Mouse (Mus musculus) urinary bladder, postnatal 4 days (tissue): ENCODE data around the gene Tmcc2.
"Not testable (repeated sequence)": the region's sequence is repeated elsewhere in the genome, so short reads cannot be mapped to it uniquely, and the experiment has no call there.

Source experiments
- DNase-seq, 2 experiments: peaks; one replicate each; pipeline ENCODE4 v3.0.0; 2021 to 2022; ENCODE audit warnings: low spot score in 2 of 2

The Tmcc2 gene

GRCm38 (mm10) chr1:132367692-132368506 lies 23.2 kb downstream of the Tmcc2 start:
- DNase-seq = peak; percentile 71 to 86

DNA sequence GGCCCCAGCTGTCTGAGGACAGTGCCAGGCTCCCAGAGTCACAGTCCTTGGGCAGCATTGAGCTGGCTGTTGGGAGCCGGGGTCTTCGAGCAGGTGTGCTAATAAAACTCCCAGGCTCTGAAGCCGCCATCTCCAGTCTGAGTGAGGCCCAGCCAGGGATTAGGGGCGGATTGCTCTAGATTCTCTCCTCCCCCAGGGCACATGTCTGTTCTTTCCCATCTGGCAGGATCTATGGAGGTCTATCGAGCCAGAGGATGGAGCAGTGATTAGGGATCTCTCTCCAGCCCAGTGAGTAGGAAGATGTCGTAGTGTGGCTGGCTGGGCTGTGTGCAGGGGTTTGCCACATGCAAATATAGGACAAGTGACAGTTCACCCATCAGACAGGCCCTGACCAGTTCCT lies 24.1 kb downstream of the Tmcc2 start:
- DNase-seq = no peak

GRCm38 (mm10) chr1:132366235-132366634 lies 24.8 kb downstream of the Tmcc2 start:
- no peak for DNase-seq

DNA sequence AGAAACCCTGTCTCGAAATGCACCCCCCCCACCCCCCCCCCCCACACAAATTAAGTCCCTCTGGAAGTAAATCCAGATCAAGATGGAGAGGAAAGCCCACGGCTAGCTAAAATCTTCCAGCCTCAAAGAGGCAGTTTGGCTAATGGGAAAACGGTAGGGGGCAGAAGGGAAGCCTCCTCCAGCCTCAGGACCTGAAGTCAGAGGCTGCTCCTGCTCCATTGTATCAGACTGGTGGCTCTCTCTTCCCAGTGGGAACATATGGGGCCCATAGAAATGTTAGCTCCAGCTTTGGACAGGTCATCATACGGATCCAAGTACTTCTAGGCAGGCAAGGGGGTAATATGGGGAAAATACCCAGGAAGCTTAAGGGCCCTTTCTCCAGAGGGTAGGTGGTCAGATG lies 25.4 kb downstream of the Tmcc2 start:
- no peak for DNase-seq

- DNase-seq = no peak
Observed at GRCm38 (mm10) chr1:132364896-132365557, 26.1 kb downstream of the Tmcc2 start.

- DNase-seq = no peak
Observed at GRCm38 (mm10) chr1:132364388-132364787, 26.7 kb downstream of the Tmcc2 start.

- no peak for DNase-seq
Observed at GRCm38 (mm10) chr1:132361959-132362358, 29.1 kb downstream of the Tmcc2 start.

DNA sequence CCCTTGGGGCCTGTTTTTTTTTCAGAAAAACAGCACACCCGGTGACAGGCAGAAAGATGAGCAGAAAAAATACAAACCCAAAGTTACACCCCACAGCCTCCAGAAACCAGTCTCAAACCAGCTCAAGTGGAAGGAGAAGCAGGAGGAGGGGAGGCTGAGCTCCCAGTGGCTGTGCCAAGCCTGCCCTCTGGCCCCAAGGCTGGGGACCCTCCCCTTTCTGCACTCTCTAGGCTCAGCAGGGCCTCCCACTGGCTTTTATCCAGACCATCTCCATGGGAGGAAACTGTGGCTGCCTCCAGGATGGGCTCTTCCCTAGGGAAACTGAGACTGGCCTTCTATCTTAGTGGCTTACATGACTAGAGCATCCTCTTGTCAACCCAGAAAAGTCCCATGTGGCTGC lies 34.2 kb downstream of the Tmcc2 start:
- DNase-seq = no peak

GRCm38 (mm10) chr1:132355841-132356242 lies 35.2 kb downstream of the Tmcc2 start:
- peak; percentile 79 to 85 for DNase-seq

- DNase-seq = no peak
Observed at GRCm38 (mm10) chr1:132355162-132355601, 35.9 kb downstream of the Tmcc2 start.

GRCm38 (mm10) chr1:132354234-132354633 lies 36.8 kb downstream of the Tmcc2 start:
- no peak for DNase-seq

DNA sequence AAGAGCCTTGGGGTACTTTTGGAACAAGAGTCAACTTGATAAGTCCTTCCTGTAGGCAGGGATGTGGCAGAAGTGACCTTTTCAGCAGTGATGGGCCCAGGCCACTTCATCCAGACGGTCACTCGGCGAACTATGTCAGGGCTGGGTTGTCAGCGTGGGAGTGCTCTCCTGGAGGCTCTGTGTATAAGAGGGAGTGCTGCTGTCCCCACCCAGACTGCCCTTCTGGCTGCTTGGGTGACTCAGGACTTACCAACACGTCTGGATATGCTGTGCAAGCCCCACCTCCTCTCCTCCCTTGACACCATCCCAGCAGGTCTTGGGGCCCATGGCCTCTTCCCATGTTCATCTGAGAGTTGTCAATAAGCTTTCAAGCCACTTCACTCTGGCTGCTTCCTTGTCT lies 37.7 kb downstream of the Tmcc2 start:
- no peak for DNase-seq

GRCm38 (mm10) chr1:132351058-132351457 lies 40.0 kb downstream of the Tmcc2 start:
- DNase-seq = no peak

GRCm38 (mm10) chr1:132349601-132350000 lies 41.5 kb downstream of the Tmcc2 start:
- not testable (repeated sequence) for DNase-seq

DNA sequence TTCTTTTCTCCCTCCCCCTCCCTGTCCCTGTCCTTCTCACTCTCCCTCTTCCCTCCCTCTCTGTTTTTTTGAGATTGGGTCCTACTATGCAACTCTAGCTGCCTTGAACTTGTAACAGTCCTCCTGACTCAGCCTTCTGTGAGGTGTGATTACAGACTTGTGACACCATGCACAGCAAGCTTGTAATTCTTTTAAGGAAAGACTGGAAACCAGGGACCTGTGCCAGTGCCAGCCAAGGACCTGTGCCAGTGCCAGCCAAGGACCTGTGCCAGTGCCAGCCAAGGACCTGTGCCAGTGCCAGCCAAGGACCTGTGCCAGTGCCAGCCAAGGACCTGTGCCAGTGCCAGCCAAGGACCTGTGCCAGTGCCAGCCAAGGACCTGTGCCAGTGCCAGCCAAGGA lies 42.0 kb downstream of the Tmcc2 start:
- DNase-seq = not testable (repeated sequence)

DNA sequence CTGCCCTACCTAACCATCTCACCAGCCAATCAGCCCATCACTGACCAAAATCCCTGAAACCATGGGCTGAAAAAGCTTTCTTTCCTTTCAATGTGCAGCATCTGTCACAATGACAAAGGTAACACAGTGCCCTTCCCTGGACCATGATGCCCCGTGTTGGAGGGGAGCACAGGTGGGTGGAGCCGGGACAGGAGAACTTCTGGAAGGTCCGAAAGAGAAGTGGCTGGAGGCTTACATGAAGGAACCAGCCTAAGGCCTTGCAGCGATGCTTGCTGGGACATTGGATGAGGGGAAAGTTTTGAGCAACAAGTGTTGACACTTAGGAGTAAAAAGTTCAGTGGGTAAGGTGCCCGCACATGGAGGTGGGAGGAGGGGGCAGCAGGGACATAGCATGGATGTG lies 42.7 kb downstream of the Tmcc2 start:
- no peak for DNase-seq

DNA sequence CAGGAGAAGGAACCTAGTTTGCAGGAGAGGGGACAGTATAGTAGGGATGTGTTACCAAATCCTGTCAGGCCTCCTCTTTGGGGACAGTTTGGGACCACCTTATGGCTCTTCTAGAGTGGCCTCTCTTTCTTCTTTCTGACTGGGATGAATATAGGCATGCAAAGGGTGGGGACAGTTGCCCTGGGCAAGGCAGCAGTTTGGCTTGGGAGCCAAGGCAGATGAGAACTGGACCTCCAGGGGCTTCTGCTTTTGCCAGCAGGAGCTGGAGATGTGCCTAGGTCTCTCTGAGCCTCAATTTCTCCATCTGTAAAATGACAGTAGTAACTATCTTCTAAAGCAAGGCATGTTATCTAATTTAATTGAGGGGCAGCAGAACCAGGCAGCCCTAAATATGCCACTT lies 44.1 kb downstream of the Tmcc2 start:
- no peak for DNase-seq

GRCm38 (mm10) chr1:132346134-132346851 lies 44.8 kb downstream of the Tmcc2 start:
- DNase-seq = peak; percentile 75

- no peak for DNase-seq
Observed at GRCm38 (mm10) chr1:132345514-132345913, 45.6 kb downstream of the Tmcc2 start.

DNA sequence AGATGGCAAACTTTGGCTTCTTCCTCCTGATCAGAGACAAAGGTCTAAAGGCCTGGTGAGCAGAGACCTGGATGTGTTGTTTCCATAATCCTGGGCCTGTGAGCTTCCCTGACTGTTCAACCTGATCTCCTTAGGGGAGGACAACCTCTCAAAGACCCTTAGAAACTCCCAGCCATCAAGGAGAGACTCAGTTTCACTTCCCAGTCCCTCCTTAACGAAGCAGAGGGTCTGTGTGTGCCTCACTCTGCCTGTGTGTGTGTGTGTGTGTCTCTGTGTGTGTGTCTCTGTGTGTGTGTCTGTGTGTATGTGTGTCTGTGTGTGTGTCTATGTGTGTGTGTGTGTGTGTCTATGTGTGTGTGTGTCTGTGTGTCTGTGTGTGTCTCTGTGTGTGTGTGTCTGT lies 47.4 kb downstream of the Tmcc2 start:
- no peak for DNase-seq

- no peak for DNase-seq
Observed at GRCm38 (mm10) chr1:132343191-132343590, 47.9 kb downstream of the Tmcc2 start.

DNA sequence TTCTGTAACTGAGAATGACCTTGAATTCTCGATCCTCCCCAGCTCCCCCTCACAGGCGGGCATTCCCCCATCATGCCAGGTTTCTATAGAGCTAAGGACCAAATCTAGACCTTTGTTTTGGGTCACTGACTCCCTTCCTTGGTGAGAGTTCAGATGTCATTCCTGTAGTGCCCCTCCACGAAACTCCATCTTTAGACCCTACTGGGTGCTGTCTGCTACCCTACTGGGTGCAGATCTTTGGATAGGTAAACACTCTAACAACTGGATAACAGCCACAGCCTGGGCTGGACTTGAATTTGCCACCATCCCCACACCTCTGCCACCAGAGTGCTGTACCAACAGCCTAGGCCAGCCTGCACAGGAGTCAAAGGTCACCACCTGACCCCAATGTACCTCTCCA lies 48.6 kb downstream of the Tmcc2 start:
- no peak for DNase-seq
